Mouse (Mus musculus) C2C12 (cell line): ENCODE measurements around the gene Tubb4b. TPM values are rescaled to one million over a fixed set of nuclear protein-coding genes. Genes with fewer than 3 reads are reported as not detected.
A peak's percentile ranks its signal among the peaks of the same experiment; 100 is the strongest.

ENCODE experiments used
- H3K27me3 ChIP-seq: one replicate; pipeline ENCODE4 v1.6.1; 2011; ENCODE audit not compliant: control insufficient read depth, insufficient read depth, insufficient read length
- H3K36me3 ChIP-seq: one replicate; pipeline ENCODE4 v1.6.1; 2011; ENCODE audit not compliant: control insufficient read depth, insufficient read depth
- H3K4me3 ChIP-seq: one replicate; pipeline ENCODE4 v1.5.1; 2011; ENCODE audit warnings: mild to moderate bottlenecking, control low read depth; ENCODE audit not compliant: poor library complexity, insufficient read depth, severe bottlenecking
- H3K79me2 ChIP-seq: one replicate; pipeline ENCODE4 v1.6.1; 2011; ENCODE audit not compliant: control insufficient read depth, insufficient read depth
- H3K79me3 ChIP-seq: one replicate; pipeline ENCODE4 v1.6.1; 2011; ENCODE audit warnings: low read depth, control low read depth
- H3ac ChIP-seq: one replicate; pipeline ENCODE3; 2011; ENCODE audit warnings: low read depth; ENCODE audit not compliant: control insufficient read depth, insufficient read length
- CEBPB ChIP-seq: IDR thresholded peaks from one replicate; pipeline ENCODE4 v1.6.1; 2011; ENCODE audit warnings: low read depth, mild to moderate bottlenecking, control low read depth, moderate library complexity
- CTCF ChIP-seq: IDR thresholded peaks from one replicate; pipeline ENCODE4 v1.5.1; 2011; ENCODE audit not compliant: control insufficient read depth, insufficient read depth, insufficient read length
- FOSL1 ChIP-seq: IDR thresholded peaks from one replicate; pipeline ENCODE4 v1.8.0; 2011; ENCODE audit warnings: mild to moderate bottlenecking, low read length; ENCODE audit not compliant: poor library complexity, insufficient read depth, severe bottlenecking
- MAX ChIP-seq: IDR thresholded peaks from one replicate; pipeline ENCODE4 v1.6.1; 2011; ENCODE audit warnings: mild to moderate bottlenecking, control low read depth
- MYOD1 ChIP-seq: IDR thresholded peaks from one replicate; pipeline ENCODE4 v1.6.1; 2011; ENCODE audit warnings: low read depth; ENCODE audit not compliant: control insufficient read depth, insufficient read length
- MYOG ChIP-seq: IDR thresholded peaks from one replicate; pipeline ENCODE4 v1.6.1; 2011; ENCODE audit not compliant: control insufficient read depth, insufficient read length; ENCODE audit errors: extremely low read depth
- USF1 ChIP-seq: IDR thresholded peaks from one replicate; pipeline ENCODE4 v1.6.1; 2011; ENCODE audit warnings: low read depth, mild to moderate bottlenecking, control low read depth, moderate library complexity
- polyA plus RNA-seq: library from polyadenylated mRNA; unstranded; fragments of >200 nt; fragmentation: generic; extraction: Trizol; gene quantifications from one replicate; pipeline ENCODE4 v1.2.1, GENCODE M21; 2012; ENCODE audit warnings: missing spikeins

The Tubb4b gene
- polyA plus RNA-seq, 1 experiment, result 800 TPM

DNA sequence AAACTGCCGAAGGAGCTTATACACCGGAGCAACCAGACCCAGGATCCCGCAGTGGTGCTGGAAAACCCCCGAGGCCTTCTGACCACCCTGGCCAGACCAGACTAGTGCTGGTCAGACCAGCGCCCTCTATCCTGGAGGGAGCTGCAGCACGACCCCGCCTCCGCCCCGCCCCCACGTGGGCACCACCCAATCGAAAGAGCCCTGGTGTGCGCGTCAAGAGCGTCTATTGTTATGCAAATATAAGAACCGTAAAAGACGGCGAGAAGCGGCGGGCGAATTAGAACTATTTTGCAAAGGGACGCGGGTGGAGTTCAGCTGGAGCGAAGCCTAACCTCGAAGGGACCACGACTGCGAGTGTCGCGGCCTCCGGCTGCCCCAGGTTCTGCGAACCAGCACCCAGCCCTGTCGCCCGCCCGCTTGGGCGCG is 44.0 kb downstream of the Tubb4b start, which contains the start of gene Nrarp:
Nrarp (plus strand) TSS at position 281 of the 426 bp plus-strand sequence.
- H3ac ChIP-seq, result peak within 1 kb of the TSS; percentile 50
- peak within 1 kb of the TSS; percentile 34 for H3K4me3 ChIP-seq
- peaks cover 5% of the 10 kb centered on the region for H3K27me3 ChIP-seq
- peak; percentile 58 for TF ChIP-seq CTCF
- TF ChIP-seq CEBPB, result no peak
- no peak for TF ChIP-seq FOSL1
- peak; percentile 35 for TF ChIP-seq MAX
- no peak for TF ChIP-seq MYOD1
- TF ChIP-seq MYOG, result no peak
- TF ChIP-seq USF1, result peak; percentile 54
- no peaks in the 10 kb centered on the region for H3K79me3 ChIP-seq
- no peaks in the 10 kb centered on the region for H3K79me2 ChIP-seq
- H3K36me3 ChIP-seq, result no peaks in the 10 kb centered on the region

DNA sequence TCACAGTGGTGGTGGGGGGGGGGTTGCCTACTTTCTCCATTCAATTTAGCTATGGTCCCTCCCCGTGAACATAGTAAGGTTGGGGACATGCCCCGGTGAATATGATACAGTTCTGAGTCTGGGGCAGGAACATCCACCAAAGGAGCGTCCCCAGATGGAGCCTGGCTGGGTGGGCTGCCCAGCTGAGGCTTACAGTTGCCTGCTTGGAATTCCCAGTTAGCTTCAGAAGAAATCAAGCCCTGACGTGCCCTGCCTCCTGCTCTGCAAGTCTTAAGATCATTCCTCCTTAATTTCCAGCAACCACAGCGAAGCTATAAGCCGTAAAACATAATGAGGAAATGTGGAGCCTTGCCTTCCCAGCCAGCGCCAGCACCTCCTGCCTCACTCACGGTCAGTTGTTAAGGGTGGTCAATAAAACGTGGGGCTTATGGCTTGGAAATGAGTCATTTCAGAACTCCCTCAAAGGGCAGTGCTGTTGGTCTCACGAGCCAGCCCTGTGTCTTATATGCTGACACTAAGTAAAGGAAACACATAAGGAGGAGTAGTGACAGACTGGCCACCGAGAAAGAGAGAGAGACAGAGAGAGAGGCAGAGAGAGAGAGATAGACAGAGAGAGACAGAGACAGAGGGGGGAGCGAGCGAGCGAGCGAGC is 44.8 kb downstream of the Tubb4b start:
- Histone ChIP-seq H3K27me3 (peaks cover 4% of the 10 kb centered on the region), H3K4me3 (no peak overlapping the region), H3ac (no peak overlapping the region), H3K79me3 (no peaks in the 10 kb centered on the region), H3K79me2 (no peaks in the 10 kb centered on the region), H3K36me3 (no peaks in the 10 kb centered on the region)
- TF ChIP-seq USF1 (no peak), MYOG (no peak)

- TF ChIP-seq MYOG (no peak), FOSL1 (no peak), MAX (no peak), CTCF (no peak), CEBPB (no peak)
- no peaks in the 10 kb centered on the region for H3K79me3 ChIP-seq
- H3K4me3 ChIP-seq, result no peak overlapping the region
- H3ac ChIP-seq, result no peak overlapping the region
- H3K79me2 ChIP-seq, result no peaks in the 10 kb centered on the region
- no peaks in the 10 kb centered on the region for H3K36me3 ChIP-seq
- H3K27me3 ChIP-seq, result no peaks in the 10 kb centered on the region
Measured at GRCm38 (mm10) chr2:25178285-25178972, 46.1 kb downstream of the Tubb4b start.

DNA sequence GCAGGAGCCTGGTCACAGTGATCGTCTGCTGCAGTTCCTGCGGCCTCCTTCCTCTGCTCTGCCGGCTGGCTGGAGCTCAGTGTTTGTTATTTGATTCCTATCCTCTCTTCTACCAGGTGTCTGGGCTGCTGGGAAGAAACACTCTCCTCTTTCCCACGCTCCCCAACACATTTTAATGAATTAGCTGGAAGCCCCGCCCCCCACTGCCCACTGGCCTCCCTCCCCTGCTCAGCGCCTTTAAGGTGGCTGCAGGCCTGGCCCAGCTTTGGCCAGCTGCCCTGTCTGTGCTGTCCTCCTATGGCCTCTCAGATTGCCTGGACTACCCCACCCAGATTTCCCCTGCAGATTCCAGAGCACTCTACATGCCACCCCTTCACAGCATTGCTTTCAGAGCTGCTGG is 46.8 kb downstream of the Tubb4b start:
- Histone ChIP-seq H3K79me2 (no peaks in the 10 kb centered on the region), H3K79me3 (no peaks in the 10 kb centered on the region), H3K36me3 (no peaks in the 10 kb centered on the region), H3K27me3 (no peaks in the 10 kb centered on the region), H3ac (no peak overlapping the region), H3K4me3 (no peak overlapping the region)
- TF ChIP-seq MYOG (no peak), CEBPB (no peak), CTCF (no peak), MAX (no peak), USF1 (no peak), FOSL1 (no peak), MYOD1 (no peak)

DNA sequence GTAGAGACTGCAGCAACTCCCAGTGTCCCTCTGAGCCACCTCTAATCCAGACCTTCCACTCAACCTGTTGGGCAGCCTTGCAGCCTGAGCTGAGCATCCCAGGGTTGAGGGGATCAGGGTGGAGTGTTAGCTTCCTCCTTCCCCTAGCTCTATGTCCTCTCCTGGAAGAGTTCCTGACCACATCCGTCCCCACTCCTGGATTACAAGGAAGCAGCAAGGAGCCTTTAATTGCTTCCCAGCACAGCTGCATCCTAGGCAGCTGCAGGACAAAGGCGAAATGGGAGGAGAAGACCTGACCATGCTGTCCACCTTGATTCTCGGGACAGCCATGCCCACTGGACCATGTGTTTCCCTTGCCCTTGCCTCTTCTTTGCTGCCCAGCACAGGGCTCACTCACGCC is 47.4 kb downstream of the Tubb4b start:
- no peaks in the 10 kb centered on the region for H3K79me2 ChIP-seq
- no peak overlapping the region for H3K4me3 ChIP-seq
- TF ChIP-seq MYOD1, result no peak
- TF ChIP-seq MYOG, result no peak
- TF ChIP-seq FOSL1, result no peak
- TF ChIP-seq CEBPB, result no peak
- TF ChIP-seq MAX, result no peak
- TF ChIP-seq USF1, result no peak
- no peak for TF ChIP-seq CTCF
- H3K36me3 ChIP-seq, result no peaks in the 10 kb centered on the region
- H3K27me3 ChIP-seq, result no peaks in the 10 kb centered on the region
- no peaks in the 10 kb centered on the region for H3K79me3 ChIP-seq
- H3ac ChIP-seq, result no peak overlapping the region

GRCm38 (mm10) chr2:25176573-25176972 is 47.9 kb downstream of the Tubb4b start:
- no peaks in the 10 kb centered on the region for H3K27me3 ChIP-seq
- H3K79me3 ChIP-seq, result no peaks in the 10 kb centered on the region
- TF ChIP-seq USF1, result no peak
- TF ChIP-seq MYOD1, result no peak
- TF ChIP-seq MYOG, result no peak
- no peak for TF ChIP-seq CTCF
- TF ChIP-seq MAX, result no peak
- no peak for TF ChIP-seq FOSL1
- no peak for TF ChIP-seq CEBPB

More at GRCm38 (mm10) chr2:25176573-25176972, 47.9 kb downstream of the Tubb4b start:
- Histone ChIP-seq H3ac (no peak overlapping the region), H3K36me3 (no peaks in the 10 kb centered on the region), H3K79me2 (no peaks in the 10 kb centered on the region), H3K4me3 (no peak overlapping the region)
